Mouse (Mus musculus) lung, postnatal 0 days (tissue): ENCODE data around the gene Fbxw10.

Experiments
- CTCF ChIP-seq: IDR thresholded peaks from 2 replicates; pipeline ENCODE4 v1.5.1; 2016; ENCODE audit warnings: antibody characterized with exemption, mild to moderate bottlenecking
- EP300 ChIP-seq: IDR thresholded peaks from 2 replicates; pipeline ENCODE4 v1.6.1; 2016; ENCODE audit warnings: antibody characterized with exemption, mild to moderate bottlenecking, control low read depth

- TF ChIP-seq CTCF = no peak
- TF ChIP-seq EP300 = no peak
These were observed 28.8 kb downstream of the Fbxw10 start for GRCm38 (mm10) chr11:62875696-62876095.
